Mouse (Mus musculus) small intestine, adult 2 months (tissue): Measurements from ENCODE around the gene Mtmr10.

Experiments
- CTCF ChIP-seq: fragments of 200-500 bp; IDR thresholded peaks from 2 replicates; pipeline ENCODE4 v1.5.1; 2012; ENCODE audit warnings: low read depth, mild to moderate bottlenecking, control low read depth, inconsistent platforms, low read length, moderate library complexity, mixed read lengths; ENCODE audit not compliant: insufficient replicate concordance, insufficient read length; ENCODE audit errors: extremely low read depth
- POLR2A ChIP-seq: fragments of 200-500 bp; IDR thresholded peaks from 2 replicates; pipeline ENCODE4 v1.6.1; 2012; ENCODE audit warnings: low read depth, mild to moderate bottlenecking, control low read depth, inconsistent platforms, low read length, moderate library complexity

DNA sequence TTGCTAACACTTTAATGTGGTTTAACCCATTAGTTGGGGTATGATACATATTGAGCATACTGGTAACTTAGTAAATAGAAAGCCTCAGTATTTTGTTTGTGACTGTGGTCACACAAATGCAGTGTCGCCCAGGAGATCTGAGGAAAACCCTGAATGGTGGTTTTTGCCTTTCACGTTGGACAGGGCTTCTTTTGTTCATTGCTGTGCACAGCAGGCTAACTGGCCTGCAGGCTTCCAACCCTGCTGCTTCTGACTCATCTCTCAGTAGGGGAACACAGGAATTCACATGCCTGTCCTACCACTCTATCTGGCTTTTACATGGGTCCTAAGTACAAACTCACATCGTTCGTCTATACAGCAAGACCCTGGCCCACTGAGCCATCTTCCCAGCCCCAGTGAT, 34.2 kb downstream of the Mtmr10 start:
- TF ChIP-seq CTCF (no peak), POLR2A (no peak)
